Mouse (Mus musculus) stomach, postnatal 0 days (tissue): ENCODE results near the gene Tsen54. TPM values are rescaled to one million over a fixed set of nuclear protein-coding genes. Genes with fewer than 3 reads are reported as not detected.
A peak's percentile ranks its signal among the peaks of the same experiment; 100 is the strongest.

Source experiments
- ATAC-seq: fragments of 200-750 bp; cut with Nextera tagmentation; 2 replicates; pipeline ENCODE4 v1.8.0; 2017; ENCODE audit not compliant: low FRiP score, low TSS enrichment
- DNase-seq: peaks from one replicate; pipeline ENCODE4 v3.0.0-alpha.2; 2016; ENCODE audit warnings: low spot score
- H3K27ac ChIP-seq: fragments of 300-500 bp; sonication (generic); replicated peaks from 2 replicates; pipeline ENCODE4 v1.5.1; 2014; ENCODE audit warnings: mild to moderate bottlenecking, control low read depth
- H3K27me3 ChIP-seq: fragments of 300-500 bp; sonication (generic); 2 replicates; pipeline ENCODE4 v1.6.1; 2014; ENCODE audit warnings: low read length; ENCODE audit not compliant: control insufficient read depth, insufficient read depth
- H3K36me3 ChIP-seq: fragments of 300-500 bp; sonication (generic); 2 replicates; pipeline ENCODE4 v1.6.1; 2014; ENCODE audit warnings: low read length, mixed read lengths; ENCODE audit not compliant: control insufficient read depth, insufficient read depth
- H3K4me1 ChIP-seq: fragments of 300-500 bp; sonication (generic); replicated peaks from 2 replicates; pipeline ENCODE4 v1.6.1; 2014; ENCODE audit warnings: antibody characterized with exemption; ENCODE audit not compliant: control insufficient read depth, insufficient read depth
- H3K4me2 ChIP-seq: fragments of 300-500 bp; sonication (generic); replicated peaks from 2 replicates; pipeline ENCODE4 v1.6.1; 2014; ENCODE audit warnings: low read depth, mild to moderate bottlenecking, control low read depth, moderate library complexity
- H3K4me3 ChIP-seq: fragments of 300-500 bp; sonication (generic); 2 replicates; pipeline ENCODE4 v1.5.1; 2014; ENCODE audit warnings: low read depth, low read length, control low read depth
- H3K9ac ChIP-seq: fragments of 300-500 bp; sonication (generic); 2 replicates; pipeline ENCODE4 v1.6.1; 2014; ENCODE audit warnings: mild to moderate bottlenecking, low read length, control low read depth, mixed read lengths
- H3K9me3 ChIP-seq: fragments of 300-500 bp; sonication (generic); 2 replicates; pipeline ENCODE4 v1.6.1; 2016; ENCODE audit warnings: low read length; ENCODE audit not compliant: control insufficient read depth
- CTCF ChIP-seq: IDR thresholded peaks from 2 replicates; pipeline ENCODE4 v1.5.1; 2016; ENCODE audit warnings: antibody characterized with exemption, low read depth, mild to moderate bottlenecking, moderate library complexity
- EP300 ChIP-seq: optimal IDR thresholded peaks from 2 replicates; pipeline ENCODE3; 2016; ENCODE audit warnings: antibody characterized with exemption
- WGBS: fragments of 180-500 bp; shearing (Covaris S2); extraction: QIAGEN DNeasy Blood & Tissue Kit; methylation state at CpG from one replicate; pipeline ENCODE4 v1.1.7; 2014; 5-methylcytosine and 5-hydroxymethylcytosine counted together
- microRNA-seq: library from miRNA; unstranded; fragments of <30 nt; microRNA quantifications from one replicate; pipeline ENCODE4, GENCODE M21; 2016
- polyA plus RNA-seq: library from polyadenylated mRNA; unstranded; fragments of >200 nt; fragmentation: Nextera tagmentation; extraction: Ambion mirVana; gene quantifications from 2 replicates; pipeline ENCODE4 v1.2.1, GENCODE M21; 2015

The Tsen54 gene
- polyA plus RNA-seq, 1 experiment from 2014 or later: 18.8 TPM

DNA sequence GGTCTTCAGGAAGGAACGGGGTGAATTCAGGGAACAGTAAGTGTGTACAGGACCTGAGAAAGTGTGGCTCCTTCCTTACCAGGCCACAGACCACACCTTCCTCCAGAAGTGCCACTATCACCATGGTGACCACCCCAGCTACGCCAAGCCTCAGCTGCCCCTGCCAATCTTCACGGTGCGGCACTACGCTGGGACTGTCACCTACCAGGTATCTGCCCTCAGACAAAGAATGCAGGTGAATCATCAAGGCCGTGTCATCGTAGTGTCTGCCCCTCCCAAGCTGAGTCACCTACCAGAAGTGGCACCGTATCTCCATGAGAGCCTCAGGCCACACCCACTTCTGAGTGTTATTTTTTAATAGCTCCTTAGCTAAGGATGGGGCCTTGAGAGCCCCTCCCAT is 54.9 kb downstream of the Tsen54 start:
- Histone ChIP-seq H3K4me2 (no peak overlapping the region), H3K9me3 (no peaks in the 10 kb centered on the region), H3K27ac (peak overlapping the region; percentile 58), H3K4me3 (no peak overlapping the region), H3K27me3 (no peaks in the 10 kb centered on the region), H3K4me1 (no peaks in the 10 kb centered on the region), H3K9ac (no peak overlapping the region), H3K36me3 (no peaks in the 10 kb centered on the region)
- no peak for TF ChIP-seq CTCF
- TF ChIP-seq EP300: no peak
- 57% methylated on average over 8 of the region's 8 CpGs for WGBS
- DNase-seq (peak; percentile 69), ATAC-seq (peak; percentile 84)

DNA sequence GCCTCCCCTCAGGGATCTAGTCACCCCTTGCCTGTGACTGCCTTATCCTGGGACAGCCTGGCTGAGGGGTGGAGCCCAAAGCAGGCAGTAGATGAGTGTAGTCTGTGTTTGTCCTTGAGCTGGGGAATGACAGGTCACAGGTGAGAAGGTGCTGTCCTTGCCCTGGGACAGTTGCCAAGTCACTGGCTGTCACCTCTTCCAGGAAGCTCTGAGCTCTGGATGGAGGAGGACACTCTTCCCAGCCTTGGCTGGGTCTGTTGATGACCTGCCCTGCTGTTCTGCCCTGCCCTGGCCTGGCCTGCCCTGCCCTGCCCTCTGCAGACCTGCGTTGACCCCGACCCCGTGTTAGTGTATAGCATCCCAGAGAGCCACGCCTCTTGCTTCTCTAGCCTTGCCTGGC is 57.9 kb downstream of the Tsen54 start:
- Histone ChIP-seq H3K9me3 (no peaks in the 10 kb centered on the region), H3K36me3 (no peaks in the 10 kb centered on the region), H3K27me3 (no peaks in the 10 kb centered on the region), H3K4me2 (no peak overlapping the region), H3K9ac (no peak overlapping the region), H3K27ac (no peak overlapping the region), H3K4me1 (no peaks in the 10 kb centered on the region), H3K4me3 (no peak overlapping the region)
- DNase-seq: no peak
- WGBS: 59% methylated on average over 4 of the region's 4 CpGs
- TF ChIP-seq CTCF (no peak), EP300 (no peak)
- peak; percentile 24; the same call in 1 of the 2 replicates for ATAC-seq

Small RNAs within 50 kb of the gene (microRNA-seq; reads per million reads assigned to microRNA genes)
- not detected for gene Mir5621

Other genes with a start within 250 kb of the Tsen54 start
- gene Mrps7, start 210.8 kb upstream of the Tsen54 start, polyA plus RNA-seq: 52.6 and 58.4 TPM in 2 replicates
- 5.2 TPM in 2 replicates for gene Gga3, start 210.7 kb upstream of the Tsen54 start, polyA plus RNA-seq
- gene Mif4gd, start 201.8 kb upstream of the Tsen54 start, polyA plus RNA-seq: 48.9 and 52.3 TPM in 2 replicates
- 12.5 and 14.0 TPM in 2 replicates for gene Slc25a19, start 186.4 kb upstream of the Tsen54 start, polyA plus RNA-seq
- gene Grb2, start 106.1 kb upstream of the Tsen54 start, polyA plus RNA-seq: 54.2 and 58.8 TPM in 2 replicates
- 8.2 and 10.0 TPM in 2 replicates for gene Tmem94, start 49.3 kb upstream of the Tsen54 start, polyA plus RNA-seq
- 6.6 and 8.6 TPM in 2 replicates for gene Caskin2, start 1.1 kb upstream of the Tsen54 start, polyA plus RNA-seq
- gene Llgl2, start 9.3 kb downstream of the Tsen54 start, polyA plus RNA-seq: 58.4 and 63.5 TPM in 2 replicates
- 16.0 and 18.2 TPM in 2 replicates for gene Myo15b, start 43.7 kb downstream of the Tsen54 start, polyA plus RNA-seq
- gene Smim5, start 85.2 kb downstream of the Tsen54 start, polyA plus RNA-seq: 16.8 and 17.9 TPM in 2 replicates
- 184 and 185 TPM in 2 replicates for gene Smim6, start 97.3 kb downstream of the Tsen54 start, polyA plus RNA-seq
- 23.6 and 27.0 TPM in 2 replicates for gene Sap30bp, start 118.6 kb downstream of the Tsen54 start, polyA plus RNA-seq
- 7.2 and 8.1 TPM in 2 replicates for gene Recql5, start 118.8 kb downstream of the Tsen54 start, polyA plus RNA-seq
- gene Itgb4, start 160.0 kb downstream of the Tsen54 start, polyA plus RNA-seq: 12.7 and 14.6 TPM in 2 replicates
- gene Galk1, start 198.0 kb downstream of the Tsen54 start, polyA plus RNA-seq: 119 and 126 TPM in 2 replicates
- gene H3f3b, start 213.2 kb downstream of the Tsen54 start, polyA plus RNA-seq: 1,343 and 1,357 TPM in 2 replicates
- 8.3 and 9.1 TPM in 2 replicates for gene Unk, start 215.6 kb downstream of the Tsen54 start, polyA plus RNA-seq